Comparison of ENCODE assay signal across 16 mouse cellular contexts in the genomic region with DNA sequence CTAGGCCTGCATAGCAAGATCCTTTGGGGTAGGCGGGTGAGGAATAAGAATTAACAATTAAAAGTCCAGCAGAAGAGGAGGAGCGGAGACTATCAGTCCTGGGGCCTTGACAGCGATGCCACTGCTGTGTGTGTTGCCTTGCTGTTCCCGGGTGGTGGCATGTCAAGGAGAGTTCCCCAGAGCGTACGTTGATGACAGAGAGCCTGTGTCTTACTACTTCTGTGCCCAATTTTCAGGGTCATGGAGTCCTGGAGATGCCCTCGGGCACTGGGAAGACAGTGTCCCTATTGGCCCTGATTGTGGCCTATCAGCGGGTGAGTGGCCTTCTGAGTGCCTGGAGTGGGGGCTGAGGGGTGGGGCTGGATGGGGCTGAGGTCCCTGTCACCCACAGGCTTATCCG. TPM values are rescaled to one million over a fixed set of nuclear protein-coding genes. Genes with fewer than 3 reads are reported as not detected.
DNase-seq lines count a peak whose midpoint lies in the region; ATAC-seq lines count a peak whose summit lies in the region.
"Had no signal": no experiment of that assay in that cellular context is flagged by ENCODE, and none has a peak within 500 bp of the region (broad histone marks: within the 10 kb centered on the region; RNA-seq: fewer than 3 reads in every experiment).

No protein-coding gene starts in this region.

- WGBS in lung, embryonic 15.5 days = 82% methylated on average over 9 of the region's 9 CpGs
- 70% methylated on average over 9 of the region's 9 CpGs for WGBS in embryonic facial prominence, embryonic 10.5 days
- WGBS in hindbrain, embryonic 15.5 days = 84% methylated on average over 9 of the region's 9 CpGs

- DNase-seq in adrenal gland, postnatal 14 days = peak; percentile 49
- DNase-seq in adrenal gland, postnatal 25 days = no peak
- DNase-seq in lung, postnatal 25 days (ENCODE audit: low spot score) = no peak
- no peak for DNase-seq in embryonic facial prominence, embryonic 10.5 days (ENCODE audit: low spot score)
- no peak for DNase-seq in left cerebral cortex, adult 9 months (ENCODE audit: low spot score in 2 of 2)
- DNase-seq in layer of hippocampus, postnatal 10 days (ENCODE audit: low spot score in 2 of 2) = no peak
- DNase-seq: cerebellum, adult 11-12 months; kidney, adult 9 months; thymus, postnatal 4 days had no signal

- H3K27me3 ChIP-seq in lung, embryonic 15.5 days = no peaks in the 10 kb centered on the region
- H3K27me3 ChIP-seq in embryonic facial prominence, embryonic 10.5 days (replicated peaks; ENCODE audit: low read depth, poor library complexity, severe bottlenecking) = no peaks in the 10 kb centered on the region
- no peaks in the 10 kb centered on the region for H3K27me3 ChIP-seq in hindbrain, embryonic 15.5 days
- H3K27me3 ChIP-seq: heart, embryonic 15.5 days; liver, embryonic 15.5 days; stomach, embryonic 15.5 days had no signal

- H3K36me3 ChIP-seq in lung, embryonic 15.5 days = peaks cover 39% of the 10 kb centered on the region
- peaks cover 53% of the 10 kb centered on the region for H3K36me3 ChIP-seq in embryonic facial prominence, embryonic 10.5 days (replicated peaks)
- H3K36me3 ChIP-seq in hindbrain, embryonic 15.5 days = peaks cover 33% of the 10 kb centered on the region

- H3K9me3 ChIP-seq in lung, embryonic 15.5 days = no peaks in the 10 kb centered on the region
- no peaks in the 10 kb centered on the region for H3K9me3 ChIP-seq in embryonic facial prominence, embryonic 10.5 days
- no peaks in the 10 kb centered on the region for H3K9me3 ChIP-seq in hindbrain, embryonic 15.5 days
- H3K9me3 ChIP-seq: heart, embryonic 15.5 days; liver, embryonic 15.5 days; stomach, embryonic 15.5 days had no signal

- no peak overlapping the region for H3K4me3 ChIP-seq in lung, embryonic 15.5 days
- peak overlapping the region; percentile 98; the same call in 1 of the 2 replicates for H3K4me3 ChIP-seq in embryonic facial prominence, embryonic 10.5 days
- H3K4me3 ChIP-seq in hindbrain, embryonic 15.5 days = no peak overlapping the region
- H3K4me3 ChIP-seq: liver, embryonic 15.5 days had no signal

- H3K4me1 ChIP-seq in lung, embryonic 15.5 days = peaks cover 13% of the 10 kb centered on the region
- H3K4me1 ChIP-seq in embryonic facial prominence, embryonic 10.5 days = peaks cover 15% of the 10 kb centered on the region
- peaks cover 17% of the 10 kb centered on the region for H3K4me1 ChIP-seq in hindbrain, embryonic 15.5 days (replicated peaks)

- no peak overlapping the region for H3K9ac ChIP-seq in lung, embryonic 15.5 days
- no peak overlapping the region for H3K9ac ChIP-seq in hindbrain, embryonic 15.5 days
- H3K9ac ChIP-seq: heart, embryonic 15.5 days; liver, embryonic 15.5 days; stomach, embryonic 15.5 days had no signal

- no peak overlapping the region for H3K27ac ChIP-seq in lung, embryonic 15.5 days
- no peak overlapping the region for H3K27ac ChIP-seq in embryonic facial prominence, embryonic 10.5 days (replicated peaks)
- no peak overlapping the region for H3K27ac ChIP-seq in hindbrain, embryonic 15.5 days (replicated peaks)
- H3K27ac ChIP-seq: heart, embryonic 15.5 days; liver, embryonic 15.5 days; stomach, embryonic 15.5 days had no signal

- ATAC-seq in lung, embryonic 15.5 days (ENCODE audit: borderline replicate concordance, extremely low read depth, low FRiP score, low TSS enrichment) = no peak
- ATAC-seq in hindbrain, embryonic 15.5 days (ENCODE audit: low FRiP score, low read depth) = no peak

- peak overlapping the region; percentile 78; the same call in 1 of the 2 replicates for H3K4me2 ChIP-seq in lung, embryonic 15.5 days
- 0 out of 2 replicates have a peak overlapping the region, but pooled peaks have one; percentile 58 for H3K4me2 ChIP-seq in hindbrain, embryonic 15.5 days

RNA-seq across cellular contexts. Expression of a gene that starts 1.9 kb away (rescaled TPM):
- 28.2 and 30.2 TPM in 2 replicates for total RNA-seq in adrenal gland, postnatal 14 days (2021)
- total RNA-seq in adrenal gland, postnatal 25 days (2021) = 34.8 and 42.9 TPM in 2 replicates
- polyA plus RNA-seq in lung, embryonic 15.5 days (2015; fragmentation: Nextera tagmentation; extraction: Ambion mirVana) = 14.4 and 15.7 TPM in 2 replicates
- 28.1 and 28.8 TPM in 2 replicates for polyA plus RNA-seq in embryonic facial prominence, embryonic 10.5 days (2016; fragmentation: Nextera tagmentation; extraction: Ambion mirVana)
- 23.8 and 24.4 TPM in 2 replicates for polyA plus RNA-seq in hindbrain, embryonic 15.5 days (2015; fragmentation: Nextera tagmentation; extraction: Ambion mirVana)
- total RNA-seq in layer of hippocampus, postnatal 10 days (2021) = 10 to 100 TPM; 33.8 to 33.9 TPM

RNA-seq across cellular contexts. Expression of a gene that starts 20.2 kb away (rescaled TPM):
- total RNA-seq in adrenal gland, postnatal 14 days (2021) = 1.3 and 2.7 TPM in 2 replicates
- 1.9 and 2.9 TPM in 2 replicates for total RNA-seq in adrenal gland, postnatal 25 days (2021)
- polyA plus RNA-seq in lung, embryonic 15.5 days (2015; fragmentation: Nextera tagmentation; extraction: Ambion mirVana) = 13.3 and 18.4 TPM in 2 replicates
- polyA plus RNA-seq in embryonic facial prominence, embryonic 10.5 days (2016; fragmentation: Nextera tagmentation; extraction: Ambion mirVana) = 7.9 and 8.8 TPM in 2 replicates
- 1.2 and 2.1 TPM in 2 replicates for polyA plus RNA-seq in hindbrain, embryonic 15.5 days (2015; fragmentation: Nextera tagmentation; extraction: Ambion mirVana)
- total RNA-seq in layer of hippocampus, postnatal 10 days (2021) = 1 to 10 TPM; 1.7 to 1.8 TPM
- total RNA-seq: common myeloid progenitor, adult 5-6 weeks had no signal

RNA-seq across cellular contexts. Expression of a gene that starts 20.9 kb away (rescaled TPM):
- total RNA-seq in adrenal gland, postnatal 14 days (2021) = 0.74 and 0.79 TPM in 2 replicates
- 1.1 TPM in 1 of 2 replicates, not detected in the other for total RNA-seq in adrenal gland, postnatal 25 days (2021)
- 52.5 and 53.0 TPM in 2 replicates for polyA plus RNA-seq in lung, embryonic 15.5 days (2015; fragmentation: Nextera tagmentation; extraction: Ambion mirVana)
- 0.20 TPM in 1 of 2 replicates, not detected in the other for polyA plus RNA-seq in embryonic facial prominence, embryonic 10.5 days (2016; fragmentation: Nextera tagmentation; extraction: Ambion mirVana)
- 0.23 and 1.4 TPM in 2 replicates for polyA plus RNA-seq in hindbrain, embryonic 15.5 days (2015; fragmentation: Nextera tagmentation; extraction: Ambion mirVana)
- total RNA-seq in layer of hippocampus, postnatal 10 days (2021) = under 1 TPM in 1 of 2 experiments, not detected in 1; 0.27 TPM
- total RNA-seq: layer of hippocampus, adult 18-20 months had no signal

RNA-seq across cellular contexts. Expression of a gene that starts 24.2 kb away (rescaled TPM):
- total RNA-seq in adrenal gland, postnatal 14 days (2021) = 7.3 and 8.3 TPM in 2 replicates
- total RNA-seq in adrenal gland, postnatal 25 days (2021) = 6.7 and 9.3 TPM in 2 replicates
- 6.3 and 6.8 TPM in 2 replicates for polyA plus RNA-seq in lung, embryonic 15.5 days (2015; fragmentation: Nextera tagmentation; extraction: Ambion mirVana)
- polyA plus RNA-seq in embryonic facial prominence, embryonic 10.5 days (2016; fragmentation: Nextera tagmentation; extraction: Ambion mirVana) = 6.9 and 7.1 TPM in 2 replicates
- 2.6 and 3.0 TPM in 2 replicates for polyA plus RNA-seq in hindbrain, embryonic 15.5 days (2015; fragmentation: Nextera tagmentation; extraction: Ambion mirVana)
- 1 to 10 TPM; 3.4 to 4.5 TPM for total RNA-seq in layer of hippocampus, postnatal 10 days (2021)

RNA-seq across cellular contexts. Expression of a gene that starts 24.4 kb away (rescaled TPM):
- 12.2 and 14.5 TPM in 2 replicates for total RNA-seq in adrenal gland, postnatal 14 days (2021)
- 13.4 and 13.5 TPM in 2 replicates for total RNA-seq in adrenal gland, postnatal 25 days (2021)
- 20.1 and 21.7 TPM in 2 replicates for polyA plus RNA-seq in lung, embryonic 15.5 days (2015; fragmentation: Nextera tagmentation; extraction: Ambion mirVana)
- polyA plus RNA-seq in embryonic facial prominence, embryonic 10.5 days (2016; fragmentation: Nextera tagmentation; extraction: Ambion mirVana) = 26.8 and 28.9 TPM in 2 replicates
- 21.2 and 22.5 TPM in 2 replicates for polyA plus RNA-seq in hindbrain, embryonic 15.5 days (2015; fragmentation: Nextera tagmentation; extraction: Ambion mirVana)
- 10 to 100 TPM; 17.6 to 18.1 TPM for total RNA-seq in layer of hippocampus, postnatal 10 days (2021)
